Mouse (Mus musculus) CH12F3 (cell line): ENCODE data around the gene Gpr146.

ENCODE experiments used
- in situ Hi-C: fragments of 300-500 bp; cut with MboI; formaldehyde crosslinking; loops from 2 replicates; pipeline ENCODE4 v1.14.3; 2020; ENCODE audit warnings: low sequenced_read_pairs

Gene Gpr146

DNA sequence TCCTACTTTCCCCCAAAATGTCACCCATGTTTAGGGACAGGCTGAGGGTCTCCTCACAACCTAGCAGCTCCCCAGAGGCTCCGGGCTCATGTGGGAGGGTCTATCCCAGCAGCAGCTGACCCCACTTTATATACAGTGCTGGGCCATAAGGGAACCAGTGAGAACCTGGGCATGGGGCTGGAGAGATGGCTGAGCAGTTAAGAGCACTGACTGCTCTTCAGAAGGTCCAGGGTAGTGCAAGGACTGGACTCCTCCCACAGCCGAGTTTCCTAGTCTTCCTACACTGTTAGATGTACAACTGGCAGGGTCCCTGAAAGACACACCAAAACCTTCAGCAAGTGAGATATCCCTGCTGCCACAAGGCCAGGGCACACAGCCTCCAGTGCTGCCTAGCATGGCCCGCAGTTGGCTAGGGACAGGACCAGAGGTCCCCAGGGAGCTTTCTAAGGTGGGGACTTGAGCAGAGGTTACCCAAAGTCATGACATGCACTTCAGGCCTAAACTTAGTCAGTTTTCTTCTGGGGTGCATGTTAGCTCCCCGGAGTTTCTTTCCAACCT, 19.9 kb downstream of the Gpr146 start:
- in situ Hi-C loops = no loop called here

DNA sequence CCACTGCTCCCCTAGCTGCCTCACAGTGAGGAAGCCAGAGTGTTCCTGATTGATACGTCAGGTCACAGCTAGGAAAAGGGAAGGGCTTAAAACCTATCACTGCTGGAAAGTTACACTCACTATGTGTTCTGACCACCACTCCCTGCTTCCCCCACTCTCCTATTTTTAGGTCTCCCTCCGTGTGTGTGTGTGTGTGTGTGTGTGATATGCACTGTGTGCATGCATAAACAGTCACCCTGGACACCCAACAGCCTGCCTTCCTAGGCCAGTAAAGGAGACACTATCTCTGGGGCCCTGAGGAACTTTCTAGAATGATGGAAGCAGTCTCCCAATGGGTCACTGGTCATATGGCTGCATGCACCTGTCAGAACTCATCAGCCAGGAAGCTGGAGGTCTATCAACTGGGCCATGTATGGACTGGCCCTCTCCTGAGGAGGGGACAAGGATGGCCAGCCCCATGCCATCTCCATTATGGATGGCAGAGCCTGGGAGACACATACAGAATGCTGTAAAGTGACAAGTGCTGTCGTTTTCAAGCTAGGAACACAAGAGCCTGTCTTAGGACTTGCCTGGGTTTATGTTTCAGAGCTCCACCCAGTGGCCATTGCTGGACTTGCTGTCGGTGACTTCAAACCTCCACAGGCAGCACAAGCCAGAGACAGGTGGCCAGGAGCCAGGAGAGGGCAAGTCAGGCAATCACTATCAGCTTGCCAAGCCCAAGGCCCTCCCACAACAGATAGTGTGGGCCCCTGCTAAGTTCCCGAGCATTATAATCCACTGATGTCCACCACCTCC, 20.7 kb downstream of the Gpr146 start:
- in situ Hi-C loops = no loop called here

DNA sequence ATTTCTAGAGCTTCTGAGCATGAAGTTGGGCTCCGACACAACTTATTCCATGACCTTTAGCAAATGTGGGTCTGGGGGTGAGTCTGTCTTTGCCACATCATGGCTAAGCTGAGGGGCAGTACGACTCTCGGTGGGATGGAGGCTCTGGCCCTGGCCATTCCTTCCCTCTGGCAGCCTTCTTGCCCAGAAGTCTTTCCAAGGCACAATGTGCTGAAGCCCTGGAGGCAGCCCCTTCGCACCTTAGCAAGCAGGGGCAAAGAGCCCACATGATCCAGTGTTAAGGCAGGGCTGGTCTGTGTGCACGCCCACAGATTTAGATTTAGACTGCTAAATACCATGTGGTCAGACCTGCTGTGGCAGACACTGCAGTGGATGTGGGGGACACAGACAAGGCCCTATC, 21.3 kb downstream of the Gpr146 start:
- in situ Hi-C loops = no loop called here

DNA sequence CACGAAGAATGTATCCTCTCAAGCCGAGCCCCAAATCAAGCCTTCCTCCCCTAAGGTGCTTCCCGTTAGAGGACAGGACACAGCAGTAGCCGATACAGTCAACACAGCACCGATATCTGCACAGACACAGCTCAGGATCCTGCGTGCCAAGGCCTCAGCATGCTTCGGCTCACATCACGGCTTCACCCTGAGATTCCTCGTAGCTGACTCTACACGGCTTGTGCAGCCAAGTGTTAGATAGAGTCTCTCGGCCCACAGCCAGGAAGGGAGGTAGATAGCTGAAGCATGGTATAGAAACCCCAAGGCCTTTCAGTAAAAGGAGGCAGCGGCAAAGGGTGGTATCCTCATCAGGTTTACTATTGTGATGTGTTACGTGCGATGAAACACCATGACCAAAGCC, 22.5 kb downstream of the Gpr146 start:
- in situ Hi-C loops = no loop called here

DNA sequence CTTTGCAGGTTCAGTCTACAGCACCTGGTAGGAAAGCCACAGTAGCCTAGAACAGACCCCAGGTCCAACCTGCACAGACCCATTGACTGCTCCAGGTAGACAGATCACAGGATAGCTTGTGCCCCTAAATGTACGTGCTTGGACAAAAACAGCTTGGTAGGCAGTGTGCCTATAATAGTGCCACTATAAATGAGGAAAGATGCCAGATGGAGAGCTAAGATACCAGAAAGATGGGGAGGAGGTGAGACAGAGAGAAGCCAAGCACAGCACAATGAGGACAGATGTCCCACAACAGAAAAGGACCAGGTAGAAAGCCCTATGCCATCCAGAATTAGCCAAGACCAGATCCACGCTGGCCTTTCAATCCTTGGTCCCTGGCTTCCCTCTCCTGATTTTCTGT, 24.6 kb downstream of the Gpr146 start:
- in situ Hi-C loops = no loop called here

DNA sequence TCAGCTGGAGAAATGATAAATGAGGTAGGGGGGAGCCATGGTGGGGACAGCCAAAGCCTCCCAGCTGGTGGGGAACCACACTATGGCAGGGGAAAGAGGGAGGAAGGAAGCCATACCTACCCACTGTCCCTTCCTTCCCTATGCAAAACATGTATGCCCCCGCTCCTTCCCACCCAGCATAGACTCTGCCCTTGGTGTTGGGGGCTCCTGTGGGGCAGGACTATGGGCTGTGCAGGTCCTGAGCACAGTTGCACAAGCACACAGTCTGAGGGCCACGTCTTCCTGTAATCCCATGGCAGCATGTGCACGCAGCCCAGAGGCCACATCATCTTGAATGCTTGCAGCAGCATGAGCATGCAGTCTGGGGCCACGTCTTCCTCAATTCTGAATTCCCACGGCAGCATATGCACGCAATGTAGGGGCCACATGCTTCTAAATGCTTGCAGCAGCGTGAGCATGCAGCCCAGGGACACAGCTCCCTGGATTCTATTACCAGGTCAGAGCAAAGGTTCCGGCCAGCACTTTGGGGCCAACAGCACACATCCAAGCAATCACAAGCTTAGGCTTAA, 26.3 kb downstream of the Gpr146 start:
- in situ Hi-C loops = no loop called here

DNA sequence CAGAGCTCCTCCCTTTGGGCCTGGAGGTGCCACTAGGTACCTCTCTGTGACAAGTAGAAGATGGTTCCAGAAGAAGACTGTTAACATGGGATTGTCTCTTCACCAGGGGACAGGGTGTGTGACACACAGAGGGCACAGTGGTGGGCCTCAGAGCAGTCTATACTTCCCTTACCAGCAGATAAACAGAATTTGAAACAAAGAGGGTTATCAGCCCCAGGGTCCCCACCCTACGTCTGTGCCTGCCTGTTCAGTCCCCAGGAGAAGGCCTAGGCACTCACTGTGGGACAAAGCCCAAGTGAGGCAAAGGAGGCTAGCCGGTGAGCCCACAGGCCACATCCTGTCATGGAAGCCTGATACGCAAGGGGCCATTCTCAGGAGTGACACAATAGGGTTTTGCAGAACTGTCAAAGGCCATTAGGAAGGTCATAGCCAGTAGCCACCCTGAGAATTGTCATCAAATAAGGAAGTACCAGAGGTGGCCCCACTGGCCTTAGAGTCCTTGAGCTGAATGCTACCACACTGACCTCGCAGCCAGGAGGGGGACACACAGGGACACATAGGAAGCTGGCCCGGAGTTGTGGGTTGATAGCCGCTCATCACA, 27.4 kb downstream of the Gpr146 start, which contains the start of gene C130050O18Rik:
Gene C130050O18Rik (plus strand): TSS at position 480 of the 601 bp plus-strand sequence.
- in situ Hi-C loops = no loop called here

DNA sequence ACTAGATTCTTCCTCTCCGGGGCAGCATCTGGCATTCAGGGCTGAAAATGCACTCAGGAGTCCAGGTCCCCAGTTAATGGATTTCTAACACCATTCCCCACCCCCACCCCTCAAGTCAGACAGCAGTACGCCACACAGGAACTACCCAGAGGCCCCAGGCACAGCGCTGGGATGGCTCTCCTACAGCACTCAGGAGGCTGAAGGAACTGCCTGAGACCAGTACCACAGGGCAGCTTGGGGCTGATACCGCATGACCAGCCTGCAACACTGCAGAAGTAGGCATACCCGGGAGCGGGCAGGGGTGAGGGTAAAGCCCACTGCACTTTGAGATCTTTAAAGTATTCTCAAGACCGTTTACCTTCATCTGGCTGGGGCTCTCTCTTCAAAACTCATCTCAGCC, 28.0 kb downstream of the Gpr146 start:
- in situ Hi-C loops = no loop called here

- in situ Hi-C loops = no loop called here
These were observed 28.5 kb downstream of the Gpr146 start for GRCm38 (mm10) chr5:139405953-139406352.

- in situ Hi-C loops = no loop called here
These were observed 29.8 kb downstream of the Gpr146 start for GRCm38 (mm10) chr5:139407121-139407885.

DNA sequence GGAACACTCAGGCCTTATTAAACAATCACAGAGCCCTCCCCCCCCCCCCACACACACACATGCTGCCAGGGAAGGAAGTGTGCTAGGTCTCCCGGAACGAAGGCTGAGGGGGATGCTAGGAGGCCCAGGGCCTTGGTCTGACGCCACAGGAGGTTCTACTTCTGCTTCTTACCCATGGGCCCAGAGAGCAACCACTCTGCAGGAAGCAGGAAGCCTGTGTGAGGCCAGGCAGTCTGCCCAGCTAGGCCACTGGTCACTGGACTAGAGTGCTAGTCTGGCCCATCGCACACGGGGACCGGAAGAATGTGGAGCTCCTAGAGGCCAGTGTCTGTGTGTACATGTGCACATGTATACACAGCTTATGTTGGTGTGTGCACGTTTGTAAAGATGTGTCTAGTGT, 31.0 kb downstream of the Gpr146 start:
- in situ Hi-C loops = no loop called here

GRCm38 (mm10) chr5:139409412-139409811, 31.9 kb downstream of the Gpr146 start:
- in situ Hi-C loops = no loop called here

- in situ Hi-C loops = no loop called here
These were observed 32.6 kb downstream of the Gpr146 start for GRCm38 (mm10) chr5:139410056-139410455.

- in situ Hi-C loops = no loop called here
These were observed 33.6 kb downstream of the Gpr146 start for GRCm38 (mm10) chr5:139411117-139411516.

DNA sequence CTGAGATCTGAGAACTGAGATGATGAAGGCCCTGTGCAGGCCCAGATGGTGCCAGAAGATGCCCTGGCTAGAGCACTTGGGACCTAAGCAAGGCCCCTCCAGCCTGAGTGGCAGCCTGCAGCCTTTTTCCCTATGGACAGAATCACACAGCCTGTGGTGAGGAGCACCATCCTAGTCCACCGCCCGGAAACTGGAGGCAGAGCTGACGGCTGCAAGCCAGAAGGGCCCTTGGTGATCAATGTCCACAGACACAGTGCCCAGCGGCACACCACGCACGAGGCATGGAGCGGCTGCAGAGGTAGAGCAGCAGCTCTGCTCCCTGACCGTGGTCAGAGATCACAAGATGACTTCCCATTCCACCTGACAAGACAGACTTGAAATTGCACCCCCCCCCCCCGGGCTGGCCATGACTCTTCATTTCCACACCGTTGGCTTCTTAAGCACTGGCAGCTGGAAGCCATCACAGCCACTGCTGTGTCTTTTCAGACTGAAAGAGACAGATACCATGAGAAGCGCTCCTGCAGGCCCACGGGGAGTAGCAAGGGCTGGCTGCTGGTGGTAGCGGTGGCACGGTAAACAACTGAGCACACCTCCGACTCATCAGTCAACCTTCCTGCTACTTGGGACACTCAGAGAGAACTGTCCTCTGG, 34.3 kb downstream of the Gpr146 start:
- in situ Hi-C loops = no loop called here

DNA sequence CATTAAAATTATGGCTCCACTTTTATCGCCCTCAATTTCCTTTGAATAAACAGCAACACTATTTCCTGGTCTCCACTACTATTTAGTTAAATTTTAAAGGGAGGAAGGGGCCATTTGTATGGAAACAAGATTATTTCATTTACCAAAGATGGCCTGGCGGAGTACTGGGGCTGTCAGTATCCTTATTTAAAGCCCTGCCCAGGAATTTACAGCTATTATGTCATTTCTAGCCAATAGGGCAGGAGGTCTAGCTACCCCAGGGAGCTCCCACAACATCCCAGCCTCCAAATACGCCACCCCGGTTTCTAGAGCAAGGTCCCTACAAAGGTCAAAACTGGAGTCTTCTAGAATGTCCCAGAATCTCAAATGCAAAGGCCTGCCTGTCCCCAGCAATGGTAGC, 36.0 kb downstream of the Gpr146 start:
- in situ Hi-C loops = no loop called here

GRCm38 (mm10) chr5:139415001-139415400, 37.5 kb downstream of the Gpr146 start:
- in situ Hi-C loops = no loop called here

GRCm38 (mm10) chr5:139416942-139417341, 39.4 kb downstream of the Gpr146 start:
- in situ Hi-C loops = no loop called here

DNA sequence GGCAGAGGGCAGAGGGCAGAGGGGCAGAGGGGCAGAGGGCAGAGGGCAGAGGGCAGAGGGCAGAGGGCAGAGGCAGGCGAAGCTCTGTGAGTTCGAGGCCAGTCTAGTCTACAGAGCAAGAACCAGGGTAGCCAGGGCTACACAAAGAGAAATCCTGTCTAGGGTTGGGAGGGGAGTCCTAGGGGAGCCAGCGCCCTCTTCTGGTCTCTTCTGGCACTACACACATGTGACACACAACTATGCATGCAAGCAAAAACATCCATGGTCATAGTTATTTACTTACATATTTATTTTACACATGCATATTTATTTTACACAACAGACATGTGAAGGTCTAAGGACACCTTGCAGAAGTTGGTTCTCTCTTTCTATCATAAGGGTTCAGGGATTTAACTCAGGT, 40.0 kb downstream of the Gpr146 start:
- in situ Hi-C loops = no loop called here

- in situ Hi-C loops = no loop called here
These were observed 40.6 kb downstream of the Gpr146 start for GRCm38 (mm10) chr5:139418110-139418509.

DNA sequence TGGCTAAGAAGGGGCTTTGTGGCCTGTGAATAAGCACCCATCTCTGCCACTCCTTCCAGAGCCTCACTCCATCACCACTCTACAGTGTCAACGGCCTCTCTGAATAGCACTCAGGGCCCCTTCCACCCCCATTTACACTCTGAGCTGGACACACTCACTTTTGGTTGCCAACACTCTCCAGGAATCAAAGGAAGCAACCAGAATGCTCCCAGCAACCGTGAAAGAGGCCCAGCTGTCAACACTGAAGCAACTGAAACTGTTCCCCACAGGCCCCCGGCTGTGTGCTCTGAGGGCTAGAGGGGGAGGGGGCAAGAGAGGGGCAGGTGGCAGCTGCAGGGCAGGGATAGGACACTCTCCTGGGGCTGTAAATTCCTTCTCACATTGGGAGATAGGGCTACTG, 41.1 kb downstream of the Gpr146 start:
- in situ Hi-C loops = no loop called here
